In genomic region chr4:142081631-142082283, GRCm38 (mm10) we compare ENCODE assay signal across 8 mouse cellular contexts. TPM values are rescaled to one million over a fixed set of nuclear protein-coding genes. Genes with fewer than 3 reads are reported as not detected.
DNase-seq lines count a peak whose midpoint lies in the region; ATAC-seq and TF ChIP-seq lines count a peak whose summit lies in the region.

No protein-coding gene starts in this region.

- peaks cover 15% of the 10 kb centered on the region; the same call in 1 of the 2 replicates for H3K27me3 ChIP-seq in embryonic facial prominence, embryonic 12.5 days
- peaks cover 59% of the 10 kb centered on the region for H3K27me3 ChIP-seq in embryonic facial prominence, embryonic 10.5 days (replicated peaks; ENCODE audit: low read depth, poor library complexity, severe bottlenecking)
- peaks cover 58% of the 10 kb centered on the region for H3K27me3 ChIP-seq in hindbrain, embryonic 12.5 days
- H3K27me3 ChIP-seq in liver, embryonic 11.5 days (replicated peaks; ENCODE audit: control insufficient read depth, insufficient read depth, low read length) = peaks cover 23% of the 10 kb centered on the region
- H3K27me3 ChIP-seq in stomach, postnatal 0 days (ENCODE audit: control insufficient read depth, insufficient read depth, low read length) = no peaks in the 10 kb centered on the region

- no peaks in the 10 kb centered on the region for H3K36me3 ChIP-seq in embryonic facial prominence, embryonic 12.5 days
- H3K36me3 ChIP-seq in embryonic facial prominence, embryonic 10.5 days (replicated peaks) = no peaks in the 10 kb centered on the region
- no peaks in the 10 kb centered on the region for H3K36me3 ChIP-seq in hindbrain, embryonic 12.5 days
- no peaks in the 10 kb centered on the region for H3K36me3 ChIP-seq in liver, embryonic 11.5 days (ENCODE audit: control insufficient read depth, insufficient read depth, low read length)
- no peaks in the 10 kb centered on the region for H3K36me3 ChIP-seq in stomach, postnatal 0 days (ENCODE audit: control insufficient read depth, insufficient read depth, low read length)

- peak overlapping the region; percentile 20; the same call in 1 of the 2 replicates for H3K4me2 ChIP-seq in embryonic facial prominence, embryonic 12.5 days (replicated peaks)
- peak overlapping the region; percentile 17; the same call in 1 of the 2 replicates for H3K4me2 ChIP-seq in hindbrain, embryonic 12.5 days (replicated peaks)
- H3K4me2 ChIP-seq in liver, embryonic 11.5 days = peak overlapping the region; percentile 24; the same call in 1 of the 2 replicates
- peak overlapping the region; percentile 92 for H3K4me2 ChIP-seq in stomach, postnatal 0 days (replicated peaks; ENCODE audit: low read depth)

- 59% methylated on average over 13 of the region's 13 CpGs for WGBS in embryonic facial prominence, embryonic 12.5 days
- WGBS in embryonic facial prominence, embryonic 10.5 days = 67% methylated on average over 13 of the region's 13 CpGs
- 60% methylated on average over 13 of the region's 13 CpGs for WGBS in hindbrain, embryonic 12.5 days
- 50% methylated on average over 13 of the region's 13 CpGs for WGBS in liver, embryonic 11.5 days
- WGBS in stomach, postnatal 0 days = 24% methylated on average over 13 of the region's 13 CpGs

- no peak overlapping the region for H3K4me3 ChIP-seq in embryonic facial prominence, embryonic 12.5 days
- no peak overlapping the region for H3K4me3 ChIP-seq in embryonic facial prominence, embryonic 10.5 days
- no peak overlapping the region for H3K4me3 ChIP-seq in hindbrain, embryonic 12.5 days
- H3K4me3 ChIP-seq in liver, embryonic 11.5 days (ENCODE audit: low read depth, low read length) = no peak overlapping the region
- H3K4me3 ChIP-seq in stomach, postnatal 0 days (ENCODE audit: low read depth, low read length) = peak overlapping the region; percentile 75; the same call in 1 of the 2 replicates

- H3K27ac ChIP-seq in embryonic facial prominence, embryonic 12.5 days = no peak overlapping the region
- no peak overlapping the region for H3K27ac ChIP-seq in embryonic facial prominence, embryonic 10.5 days (replicated peaks)
- no peak overlapping the region for H3K27ac ChIP-seq in hindbrain, embryonic 12.5 days
- no peak overlapping the region for H3K27ac ChIP-seq in liver, embryonic 11.5 days (ENCODE audit: low read depth, low read length)
- H3K27ac ChIP-seq in stomach, postnatal 0 days (replicated peaks) = peak overlapping the region; percentile 59

- TF ChIP-seq CTCF in brain, embryonic 14.5 days (IDR thresholded peaks at IDR 0.05; ENCODE audit: borderline replicate concordance, extremely low read depth, insufficient read depth, insufficient read length) = no peak
- no peak for TF ChIP-seq CTCF in stomach, postnatal 0 days (IDR thresholded peaks at IDR 0.05; ENCODE audit: low read depth)

- H3K4me1 ChIP-seq in embryonic facial prominence, embryonic 12.5 days = peaks cover 53% of the 10 kb centered on the region
- peaks cover 72% of the 10 kb centered on the region for H3K4me1 ChIP-seq in embryonic facial prominence, embryonic 10.5 days
- H3K4me1 ChIP-seq in hindbrain, embryonic 12.5 days = peaks cover 19% of the 10 kb centered on the region
- H3K4me1 ChIP-seq in liver, embryonic 11.5 days (replicated peaks; ENCODE audit: control insufficient read depth, insufficient read depth, low read length) = peaks cover 19% of the 10 kb centered on the region
- H3K4me1 ChIP-seq in stomach, postnatal 0 days (replicated peaks; ENCODE audit: control insufficient read depth, insufficient read depth) = peaks cover 4% of the 10 kb centered on the region

- TF ChIP-seq EP300 in stomach, postnatal 0 days (optimal IDR thresholded peaks at IDR 0.05) = peak; percentile 34

- TF ChIP-seq POLR2A in brain, embryonic 14.5 days (IDR thresholded peaks at IDR 0.05; ENCODE audit: borderline replicate concordance, extremely low read depth, insufficient read depth, insufficient read length, poor library complexity, severe bottlenecking) = no peak

- no peak for ATAC-seq in embryonic facial prominence, embryonic 12.5 days (ENCODE audit: insufficient number of reproducible peaks, insufficient read depth, low FRiP score, low TSS enrichment)
- no peak for ATAC-seq in hindbrain, embryonic 12.5 days (ENCODE audit: low FRiP score)
- ATAC-seq in liver, embryonic 11.5 days (replicated peaks; ENCODE audit: low FRiP score) = no peak
- 0 out of 2 replicates have a peak, but pooled peaks have one; percentile 16 for ATAC-seq in stomach, postnatal 0 days (ENCODE audit: low FRiP score, low TSS enrichment)

- no peak overlapping the region for H3K9ac ChIP-seq in embryonic facial prominence, embryonic 12.5 days
- no peak overlapping the region for H3K9ac ChIP-seq in hindbrain, embryonic 12.5 days
- no peak overlapping the region for H3K9ac ChIP-seq in liver, embryonic 11.5 days (ENCODE audit: low read depth, low read length)
- H3K9ac ChIP-seq in stomach, postnatal 0 days (ENCODE audit: low read length) = peak overlapping the region; percentile 31; the same call in 1 of the 2 replicates

- no peak for DNase-seq in embryonic facial prominence, embryonic 10.5 days (ENCODE audit: low spot score)
- peak; percentile 41 for DNase-seq in brain, embryonic 14.5 days (ENCODE audit: low read depth)
- DNase-seq in liver, embryonic 11.5 days (ENCODE audit: low spot score) = no peak
- peak; percentile 63 for DNase-seq in stomach, postnatal 0 days (ENCODE audit: low spot score)
- no peak for DNase-seq in spleen, adult 12 weeks (ENCODE audit: low spot score)
- no peak for DNase-seq in layer of hippocampus, adult 8-10 months (ENCODE audit: low spot score in 2 of 2)

- no peaks in the 10 kb centered on the region for H3K9me3 ChIP-seq in embryonic facial prominence, embryonic 12.5 days
- H3K9me3 ChIP-seq in embryonic facial prominence, embryonic 10.5 days = no peaks in the 10 kb centered on the region
- H3K9me3 ChIP-seq in hindbrain, embryonic 12.5 days (replicated peaks) = no peaks in the 10 kb centered on the region
- H3K9me3 ChIP-seq in liver, embryonic 11.5 days (ENCODE audit: control insufficient read depth, low read length) = no peaks in the 10 kb centered on the region
- H3K9me3 ChIP-seq in stomach, postnatal 0 days (ENCODE audit: control insufficient read depth, low read length) = no peaks in the 10 kb centered on the region

RNA-seq across cellular contexts. Expression of gene Tmem51, which starts 2.3 kb away (rescaled TPM):
- polyA plus RNA-seq in embryonic facial prominence, embryonic 12.5 days (2016; fragmentation: Nextera tagmentation; extraction: Ambion mirVana) = 10.8 and 12.2 TPM in 2 replicates
- 9.5 and 9.7 TPM in 2 replicates for polyA plus RNA-seq in embryonic facial prominence, embryonic 10.5 days (2016; fragmentation: Nextera tagmentation; extraction: Ambion mirVana)
- 4.9 and 6.1 TPM in 2 replicates for polyA plus RNA-seq in brain, embryonic 14.5 days (2012; rRNA removed)
- polyA plus RNA-seq in hindbrain, embryonic 12.5 days (2016; fragmentation: Nextera tagmentation; extraction: Ambion mirVana) = 7.1 and 8.7 TPM in 2 replicates
- 16.7 and 17.7 TPM in 2 replicates for polyA plus RNA-seq in liver, embryonic 11.5 days (2014; fragmentation: Nextera tagmentation; extraction: Ambion mirVana)
- 79.0 and 90.0 TPM in 2 replicates for polyA plus RNA-seq in stomach, postnatal 0 days (2015; fragmentation: Nextera tagmentation; extraction: Ambion mirVana)
- total RNA-seq in layer of hippocampus, adult 8-10 months (2022) = 1 to 10 TPM; 3.4 to 7.1 (median 6.0) TPM

Comparison
In these comparisons a context has a peak if more than half of its experiments do, and no peak if none do; other contexts are left out.
1. H3K4me2 ChIP-seq: peak in every context shown above with its lines; median percentile 92 in stomach, postnatal 0 days; 24 in liver, embryonic 11.5 days; 20 in embryonic facial prominence, embryonic 12.5 days; 17 in hindbrain, embryonic 12.5 days.
2. DNase-seq: peak in brain, embryonic 14.5 days (single experiment) and stomach, postnatal 0 days (single experiment); none in embryonic facial prominence, embryonic 10.5 days (single experiment), liver, embryonic 11.5 days (single experiment), spleen, adult 12 weeks (single experiment) and layer of hippocampus, adult 8-10 months (0 of 2).